Mouse (Mus musculus) heart, adult 2 months (tissue): ENCODE results near the gene Hsbp1.

Experiments used
- CTCF ChIP-seq: fragments of 200-600 bp; IDR thresholded peaks from 2 replicates; pipeline ENCODE4 v1.8.1; 2022; ENCODE audit warnings: antibody characterized with exemption, mild to moderate bottlenecking, moderate library complexity
- POLR2A ChIP-seq: fragments of 200-500 bp; IDR thresholded peaks from 2 replicates; pipeline ENCODE4 v1.6.1; 2011; ENCODE audit warnings: mild to moderate bottlenecking, low read depth, low read length, control low read depth; ENCODE audit not compliant: insufficient read depth

- no peak for TF ChIP-seq POLR2A
- TF ChIP-seq CTCF = no peak
Measured at GRCm38 (mm10) chr8:119352977-119353658, 8.8 kb downstream of the Hsbp1 start.
